Mouse (Mus musculus): ENCODE results near the gene Gab2. TPM values are rescaled to one million over a fixed set of nuclear protein-coding genes. Genes with fewer than 3 reads are reported as not detected.

Gab2 gene
- total and polyA plus RNA-seq, 3 experiments, result 0.12 to 0.50 (median 0.30) TPM

GRCm38 (mm10) chr7:97247661-97248060, 166.3 kb downstream of the Gab2 start:
- in situ Hi-C loops (cut with MboI; ENCODE audit: low pct_ligation_motif_present, low pct_unique_long_range_greater_than_20kb, low sequenced_read_pairs), result no loop called here

GRCm38 (mm10) chr7:97248136-97248535, 166.8 kb downstream of the Gab2 start:
- DNase-seq (ENCODE audit: extremely low read depth), result no peak
- no peaks in the 10 kb centered on the region for H3K27me3 ChIP-seq (replicated peaks)
- H3K79me2 ChIP-seq (replicated peaks; ENCODE audit: control insufficient read depth, extremely low read depth, insufficient read depth, poor library complexity, severe bottlenecking), result no peaks in the 10 kb centered on the region
- H3K27ac ChIP-seq (ENCODE audit: insufficient read depth, low read depth), result no peak overlapping the region
- no peak overlapping the region for H3K9ac ChIP-seq (ENCODE audit: insufficient read depth, low read depth)
- in situ Hi-C loops (cut with MboI; ENCODE audit: low pct_ligation_motif_present, low pct_unique_long_range_greater_than_20kb, low sequenced_read_pairs), result no loop called here
- H3K4me2 ChIP-seq (ENCODE audit: insufficient read depth, low read depth, poor library complexity, severe bottlenecking), result no peak overlapping the region
- dilution Hi-C loops (cut with MboI; ENCODE audit: extremely low pct_ligation_motif_present, extremely low pct_unique_long_range_greater_than_20kb, low sequenced_read_pairs), result no loop called here
- H3K36me3 ChIP-seq (replicated peaks in 1 of 2; ENCODE audit: control insufficient read depth in 1 of 2, insufficient read depth in 1 of 2, low read length in 1 of 2), result no peaks in the 10 kb centered on the region
- H3K4me1 ChIP-seq (ENCODE audit: control insufficient read depth in 1 of 2, insufficient read depth in 2 of 2), result peaks cover 4 to 9% of the 10 kb centered on the region in 2 experiments; a peak in 3 of 4 replicates
- H3K9me3 ChIP-seq (replicated peaks; ENCODE audit: low read length), result no peaks in the 10 kb centered on the region
- no peak overlapping the region for H3K4me3 ChIP-seq (replicated peaks in 1 of 3; ENCODE audit: low read depth in 2 of 3, low read length in 2 of 3, poor library complexity in 1 of 3)
- TF ChIP-seq MXI1 (IDR thresholded peaks at IDR 0.05; ENCODE audit: low read depth, low read length), result no peak
- no peak for TF ChIP-seq UBTF (IDR thresholded peaks at IDR 0.05; ENCODE audit: low read depth, low read length)
- TF ChIP-seq MYC (IDR thresholded peaks at IDR 0.05; ENCODE audit: low read depth, low read length), result no peak

More at GRCm38 (mm10) chr7:97247661-97248060, 166.3 kb downstream of the Gab2 start:
- Histone ChIP-seq H3K79me2 (replicated peaks; ENCODE audit: control insufficient read depth, extremely low read depth, insufficient read depth, poor library complexity, severe bottlenecking) (no peaks in the 10 kb centered on the region), H3K9ac (ENCODE audit: insufficient read depth, low read depth) (no peak overlapping the region), H3K27me3 (replicated peaks) (no peaks in the 10 kb centered on the region), H3K4me1 (ENCODE audit: control insufficient read depth in 1 of 2, insufficient read depth in 2 of 2) (peaks cover 4 to 9% of the 10 kb centered on the region in 2 experiments; a peak in 3 of 4 replicates), H3K4me2 (ENCODE audit: insufficient read depth, low read depth, poor library complexity, severe bottlenecking) (no peak overlapping the region), H3K27ac (ENCODE audit: insufficient read depth, low read depth) (no peak overlapping the region), H3K9me3 (replicated peaks; ENCODE audit: low read length) (no peaks in the 10 kb centered on the region), H3K36me3 (replicated peaks in 1 of 2; ENCODE audit: control insufficient read depth in 1 of 2, insufficient read depth in 1 of 2, low read length in 1 of 2) (no peaks in the 10 kb centered on the region), H3K4me3 (replicated peaks in 1 of 3; ENCODE audit: low read depth in 2 of 3, low read length in 2 of 3, poor library complexity in 1 of 3) (no peak overlapping the region)
- no peak for DNase-seq (ENCODE audit: extremely low read depth)
- TF ChIP-seq CTCF (conservative IDR thresholded peaks at IDR 0.05 in 1 of 2, IDR thresholded peaks at IDR 0.05 in 1 of 2; ENCODE audit: low read depth in 2 of 2, low read length in 2 of 2) (no peak), E2F4 (IDR thresholded peaks at IDR 0.05; ENCODE audit: insufficient replicate concordance, low read depth, low read length) (no peak), ELF1 (IDR thresholded peaks at IDR 0.05; ENCODE audit: low read depth, low read length) (no peak), MAX (IDR thresholded peaks at IDR 0.05; ENCODE audit: low read length) (no peak), ZKSCAN1 (IDR thresholded peaks at IDR 0.05; ENCODE audit: borderline replicate concordance, low read depth, low read length) (no peak), HCFC1 (IDR thresholded peaks at IDR 0.05; ENCODE audit: low read depth, low read length) (no peak), JUND (conservative IDR thresholded peaks at IDR 0.05; ENCODE audit: low read depth, low read length) (no peak)
- dilution Hi-C loops (cut with MboI; ENCODE audit: extremely low pct_ligation_motif_present, extremely low pct_unique_long_range_greater_than_20kb, low sequenced_read_pairs), result no loop called here

- DNase-seq (ENCODE audit: extremely low read depth), result no peak
- dilution Hi-C loops (cut with MboI; ENCODE audit: extremely low pct_ligation_motif_present, extremely low pct_unique_long_range_greater_than_20kb, low sequenced_read_pairs), result no loop called here
- TF ChIP-seq JUND (conservative IDR thresholded peaks at IDR 0.05; ENCODE audit: low read depth, low read length) (no peak), GABPA (IDR thresholded peaks at IDR 0.05; ENCODE audit: insufficient replicate concordance, low read depth, low read length) (no peak), BHLHE40 (IDR thresholded peaks at IDR 0.05; ENCODE audit: low read depth, low read length) (no peak), CHD1 (IDR thresholded peaks at IDR 0.05; ENCODE audit: low read depth, low read length) (no peak), MAZ (IDR thresholded peaks at IDR 0.05; ENCODE audit: low read depth, low read length) (no peak), RCOR1 (conservative IDR thresholded peaks at IDR 0.05; ENCODE audit: low read depth, low read length) (no peak), ZKSCAN1 (IDR thresholded peaks at IDR 0.05; ENCODE audit: borderline replicate concordance, low read depth, low read length) (no peak), E2F4 (IDR thresholded peaks at IDR 0.05; ENCODE audit: insufficient replicate concordance, low read depth, low read length) (no peak), POLR2AphosphoS2 (IDR thresholded peaks at IDR 0.05; ENCODE audit: low read depth, low read length) (no peak)
- no peaks in the 10 kb centered on the region for H3K9me3 ChIP-seq (replicated peaks; ENCODE audit: low read length)
- no peak overlapping the region for H3K4me2 ChIP-seq (ENCODE audit: insufficient read depth, low read depth, poor library complexity, severe bottlenecking)
- peaks cover 4 to 9% of the 10 kb centered on the region in 2 experiments; a peak in 3 of 4 replicates for H3K4me1 ChIP-seq (ENCODE audit: control insufficient read depth in 1 of 2, insufficient read depth in 2 of 2)
- H3K9ac ChIP-seq (ENCODE audit: insufficient read depth, low read depth), result no peak overlapping the region
- no peak overlapping the region for H3K27ac ChIP-seq (ENCODE audit: insufficient read depth, low read depth)
- no peak overlapping the region for H3K4me3 ChIP-seq (replicated peaks in 1 of 3; ENCODE audit: low read depth in 2 of 3, low read length in 2 of 3, poor library complexity in 1 of 3)
- in situ Hi-C loops (cut with MboI; ENCODE audit: low pct_ligation_motif_present, low pct_unique_long_range_greater_than_20kb, low sequenced_read_pairs), result no loop called here
- H3K36me3 ChIP-seq (replicated peaks in 1 of 2; ENCODE audit: control insufficient read depth in 1 of 2, insufficient read depth in 1 of 2, low read length in 1 of 2), result no peaks in the 10 kb centered on the region
- no peaks in the 10 kb centered on the region for H3K79me2 ChIP-seq (replicated peaks; ENCODE audit: control insufficient read depth, extremely low read depth, insufficient read depth, poor library complexity, severe bottlenecking)
- no peaks in the 10 kb centered on the region for H3K27me3 ChIP-seq (replicated peaks)
Observed at GRCm38 (mm10) chr7:97251638-97252037, 170.3 kb downstream of the Gab2 start.
